Mouse (Mus musculus): ENCODE results near the gene Cisd1. TPM values are rescaled to one million over a fixed set of nuclear protein-coding genes. Genes with fewer than 3 reads are reported as not detected.

Cisd1 gene
- total and polyA plus RNA-seq, 3 experiments: 81.8 to 111 (median 100) TPM

DNA sequence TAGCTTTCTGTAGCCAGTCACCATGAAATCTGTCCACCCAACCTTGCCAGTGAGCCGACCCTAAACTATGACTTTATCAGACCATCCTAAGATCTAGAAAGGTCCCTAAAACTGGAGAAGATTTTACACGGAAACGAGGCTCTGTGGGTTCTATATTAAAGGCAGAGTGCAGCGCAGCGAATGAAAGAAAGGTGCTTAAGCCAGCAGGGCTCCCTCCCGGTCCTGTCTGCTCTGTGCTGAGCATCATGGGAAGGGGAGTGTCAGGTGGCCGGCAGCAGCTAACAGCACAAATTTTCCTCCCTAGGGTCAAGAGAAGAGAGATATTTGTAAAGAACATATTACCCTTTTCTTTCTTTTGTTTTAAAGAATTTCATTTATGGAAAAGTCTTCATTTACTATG lies 37.4 kb upstream of the Cisd1 start:
- Histone ChIP-seq H3K9ac (ENCODE audit: insufficient read depth, low read depth) (no peak overlapping the region), H3K4me2 (ENCODE audit: insufficient read depth, low read depth, poor library complexity, severe bottlenecking) (no peak overlapping the region), H3K27ac (ENCODE audit: insufficient read depth, low read depth) (no peak overlapping the region), H3K9me3 (replicated peaks; ENCODE audit: low read length) (no peaks in the 10 kb centered on the region), H3K4me3 (replicated peaks in 1 of 3; ENCODE audit: low read depth in 2 of 3, low read length in 2 of 3, poor library complexity in 1 of 3) (no peak overlapping the region), H3K36me3 (replicated peaks in 1 of 2; ENCODE audit: control insufficient read depth in 1 of 2, insufficient read depth in 1 of 2, low read length in 1 of 2) (peaks cover 14 to 48% of the 10 kb centered on the region in 2 experiments), H3K4me1 (ENCODE audit: control insufficient read depth in 1 of 2, insufficient read depth in 2 of 2) (peaks cover 0 to 39% of the 10 kb centered on the region in 2 experiments; a peak in 2 of 4 replicates), H3K79me2 (replicated peaks; ENCODE audit: control insufficient read depth, extremely low read depth, insufficient read depth, poor library complexity, severe bottlenecking) (no peaks in the 10 kb centered on the region), H3K27me3 (replicated peaks) (no peaks in the 10 kb centered on the region)
- TF ChIP-seq RAD21 (IDR thresholded peaks at IDR 0.05; ENCODE audit: low read depth, low read length): no peak
- no peak for TF ChIP-seq POLR2AphosphoS2 (IDR thresholded peaks at IDR 0.05; ENCODE audit: low read depth, low read length)
- TF ChIP-seq NRF1 (IDR thresholded peaks at IDR 0.05; ENCODE audit: low read depth, low read length): no peak
- TF ChIP-seq MAZ (IDR thresholded peaks at IDR 0.05; ENCODE audit: low read depth, low read length): no peak
- TF ChIP-seq TCF12 (IDR thresholded peaks at IDR 0.05; ENCODE audit: low read depth, low read length): no peak
- no peak for TF ChIP-seq RCOR1 (conservative IDR thresholded peaks at IDR 0.05; ENCODE audit: low read depth, low read length)
- TF ChIP-seq HCFC1 (IDR thresholded peaks at IDR 0.05; ENCODE audit: low read depth, low read length): no peak
- TF ChIP-seq MEF2A (IDR thresholded peaks at IDR 0.05; ENCODE audit: borderline replicate concordance, low read depth, low read length): no peak
- in situ Hi-C loops (cut with MboI; ENCODE audit: low pct_ligation_motif_present, low pct_unique_long_range_greater_than_20kb, low sequenced_read_pairs): no loop called here
- dilution Hi-C loops (cut with MboI; ENCODE audit: extremely low pct_ligation_motif_present, extremely low pct_unique_long_range_greater_than_20kb, low sequenced_read_pairs): no loop called here
- no peak for DNase-seq (ENCODE audit: extremely low read depth)

DNA sequence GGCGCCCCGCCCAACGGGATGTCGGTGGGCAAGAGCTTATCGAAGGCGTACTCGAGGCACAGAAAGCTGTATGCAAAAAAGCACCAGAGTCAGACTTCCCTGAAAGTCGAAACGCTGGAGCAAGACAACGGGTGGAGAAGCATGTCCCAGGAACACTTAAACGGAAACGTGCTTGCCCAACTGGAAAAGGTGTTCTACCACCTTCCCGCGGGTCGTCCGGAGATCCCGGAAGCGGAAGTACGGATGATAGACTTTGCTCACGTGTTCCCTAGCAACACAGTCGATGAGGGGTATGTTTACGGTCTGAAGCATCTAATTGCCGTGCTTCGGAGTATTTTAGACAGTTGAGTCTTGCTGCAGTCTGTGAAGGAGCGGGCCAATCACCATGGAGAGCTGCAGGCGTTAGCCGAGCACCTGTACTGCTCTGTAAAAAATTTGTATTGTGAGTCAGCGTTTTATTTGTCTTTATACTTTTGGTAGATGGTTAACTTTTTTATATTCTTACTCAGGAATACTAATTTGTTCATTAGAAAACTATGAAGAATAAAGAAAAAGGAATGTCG lies 36.8 kb upstream of the Cisd1 start:
- no peak for DNase-seq (ENCODE audit: extremely low read depth)
- Histone ChIP-seq H3K4me1 (ENCODE audit: control insufficient read depth in 1 of 2, insufficient read depth in 2 of 2) (peaks cover 0 to 39% of the 10 kb centered on the region in 2 experiments; a peak in 2 of 4 replicates), H3K4me2 (ENCODE audit: insufficient read depth, low read depth, poor library complexity, severe bottlenecking) (no peak overlapping the region), H3K4me3 (replicated peaks in 1 of 3; ENCODE audit: low read depth in 2 of 3, low read length in 2 of 3, poor library complexity in 1 of 3) (no peak overlapping the region), H3K27me3 (replicated peaks) (no peaks in the 10 kb centered on the region), H3K9ac (ENCODE audit: insufficient read depth, low read depth) (no peak overlapping the region), H3K79me2 (replicated peaks; ENCODE audit: control insufficient read depth, extremely low read depth, insufficient read depth, poor library complexity, severe bottlenecking) (no peaks in the 10 kb centered on the region), H3K9me3 (replicated peaks; ENCODE audit: low read length) (no peaks in the 10 kb centered on the region), H3K27ac (ENCODE audit: insufficient read depth, low read depth) (no peak overlapping the region), H3K36me3 (replicated peaks in 1 of 2; ENCODE audit: control insufficient read depth in 1 of 2, insufficient read depth in 1 of 2, low read length in 1 of 2) (peaks cover 19 to 53% of the 10 kb centered on the region in 2 experiments)
- no peak for TF ChIP-seq MXI1 (IDR thresholded peaks at IDR 0.05; ENCODE audit: low read depth, low read length)
- dilution Hi-C loops (cut with MboI; ENCODE audit: extremely low pct_ligation_motif_present, extremely low pct_unique_long_range_greater_than_20kb, low sequenced_read_pairs) (no loop called here), in situ Hi-C loops (cut with MboI; ENCODE audit: low pct_ligation_motif_present, low pct_unique_long_range_greater_than_20kb, low sequenced_read_pairs) (no loop called here)

DNA sequence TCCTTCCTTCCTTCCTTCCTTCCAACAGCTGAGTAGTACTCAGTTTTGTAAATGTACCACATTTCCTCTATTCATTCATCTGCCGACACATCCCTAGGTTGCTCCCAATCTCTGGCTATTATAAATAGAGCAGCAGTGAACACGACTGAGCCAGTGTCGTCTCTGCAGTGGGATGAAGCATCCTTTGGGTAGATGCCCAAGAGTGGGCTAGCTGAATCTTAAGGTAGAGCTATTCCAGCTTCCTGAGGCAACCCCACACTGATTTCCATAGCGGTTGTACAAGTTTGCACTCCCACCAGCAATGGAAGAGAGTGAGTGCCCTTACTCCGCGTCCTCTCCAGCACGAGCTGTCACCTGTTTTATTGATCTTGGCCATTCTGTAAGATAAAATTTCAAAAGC lies 35.7 kb upstream of the Cisd1 start:
- Histone ChIP-seq H3K79me2 (replicated peaks; ENCODE audit: control insufficient read depth, extremely low read depth, insufficient read depth, poor library complexity, severe bottlenecking) (no peaks in the 10 kb centered on the region), H3K4me2 (ENCODE audit: insufficient read depth, low read depth, poor library complexity, severe bottlenecking) (no peak overlapping the region), H3K27ac (ENCODE audit: insufficient read depth, low read depth) (no peak overlapping the region), H3K27me3 (replicated peaks) (no peaks in the 10 kb centered on the region), H3K4me3 (replicated peaks in 1 of 3; ENCODE audit: low read depth in 2 of 3, low read length in 2 of 3, poor library complexity in 1 of 3) (no peak overlapping the region), H3K9ac (ENCODE audit: insufficient read depth, low read depth) (no peak overlapping the region), H3K36me3 (replicated peaks in 1 of 2; ENCODE audit: control insufficient read depth in 1 of 2, insufficient read depth in 1 of 2, low read length in 1 of 2) (peaks cover 20 to 62% of the 10 kb centered on the region in 2 experiments), H3K9me3 (replicated peaks; ENCODE audit: low read length) (no peaks in the 10 kb centered on the region), H3K4me1 (ENCODE audit: control insufficient read depth in 1 of 2, insufficient read depth in 2 of 2) (peaks cover 0 to 42% of the 10 kb centered on the region in 2 experiments; a peak in 2 of 4 replicates)
- TF ChIP-seq ZNF384 (IDR thresholded peaks at IDR 0.05; ENCODE audit: low read depth, low read length): no peak
- TF ChIP-seq TCF12 (IDR thresholded peaks at IDR 0.05; ENCODE audit: low read depth, low read length): no peak
- TF ChIP-seq TBP (conservative IDR thresholded peaks at IDR 0.05; ENCODE audit: low read depth, low read length): no peak
- no peak for TF ChIP-seq ETS1 (conservative IDR thresholded peaks at IDR 0.05; ENCODE audit: low read depth, low read length)
- TF ChIP-seq SMC3 (IDR thresholded peaks at IDR 0.05; ENCODE audit: low read depth, low read length): no peak
- TF ChIP-seq USF1 (IDR thresholded peaks at IDR 0.05; ENCODE audit: low read depth, low read length): no peak
- TF ChIP-seq RCOR1 (conservative IDR thresholded peaks at IDR 0.05; ENCODE audit: low read depth, low read length): no peak
- no peak for TF ChIP-seq MAFK (IDR thresholded peaks at IDR 0.05; ENCODE audit: insufficient replicate concordance, low read length)
- no peak for DNase-seq (ENCODE audit: extremely low read depth)
- in situ Hi-C loops (cut with MboI; ENCODE audit: low pct_ligation_motif_present, low pct_unique_long_range_greater_than_20kb, low sequenced_read_pairs): no loop called here
- dilution Hi-C loops (cut with MboI; ENCODE audit: extremely low pct_ligation_motif_present, extremely low pct_unique_long_range_greater_than_20kb, low sequenced_read_pairs): no loop called here

Data from CH12.LX (cell line).